Mouse (Mus musculus): ENCODE data around the gene Eif1.
"Not testable (repeated sequence)": the region's sequence is repeated elsewhere in the genome, so short reads cannot be mapped to it uniquely, and the experiment has no call there.

The Eif1 gene

GRCm38 (mm10) chr11:100319492-100320171 lies at the start of gene Eif1:
Gene Eif1 (plus strand): TSS chr11:100319885.
- peak; percentile 100 for DNase-seq (ENCODE audit: low spot score in 2 of 2)

- no peak for DNase-seq (ENCODE audit: low spot score in 2 of 2)
These were observed 47.8 kb upstream of the Eif1 start for GRCm38 (mm10) chr11:100271878-100272277.

GRCm38 (mm10) chr11:100274719-100275118 lies 45.0 kb upstream of the Eif1 start:
- DNase-seq (ENCODE audit: low spot score in 2 of 2) = no peak

- DNase-seq (ENCODE audit: low spot score in 2 of 2) = no peak
These were observed 44.2 kb upstream of the Eif1 start for GRCm38 (mm10) chr11:100275466-100275865.

GRCm38 (mm10) chr11:100277726-100278480 lies 41.8 kb upstream of the Eif1 start:
- DNase-seq (ENCODE audit: low spot score in 2 of 2) = no peak

- no peak for DNase-seq (ENCODE audit: low spot score in 2 of 2)
These were observed 40.9 kb upstream of the Eif1 start for GRCm38 (mm10) chr11:100278759-100279158.

- DNase-seq (ENCODE audit: low spot score in 2 of 2) = peak; percentile 32 to 41
These were observed 37.8 kb upstream of the Eif1 start for GRCm38 (mm10) chr11:100281596-100282544.

GRCm38 (mm10) chr11:100282549-100282948 lies 37.1 kb upstream of the Eif1 start:
- peak; percentile 20 to 42 for DNase-seq (ENCODE audit: low spot score in 2 of 2)

GRCm38 (mm10) chr11:100284988-100285387 lies 34.7 kb upstream of the Eif1 start:
- no peak for DNase-seq (ENCODE audit: low spot score in 2 of 2)

- no peak for DNase-seq (ENCODE audit: low spot score in 2 of 2)
These were observed 32.7 kb upstream of the Eif1 start for GRCm38 (mm10) chr11:100287024-100287423.

GRCm38 (mm10) chr11:100288942-100289341 lies 30.7 kb upstream of the Eif1 start:
- DNase-seq (ENCODE audit: low spot score in 2 of 2) = no peak

GRCm38 (mm10) chr11:100290235-100290634 lies 29.4 kb upstream of the Eif1 start:
- no peak for DNase-seq (ENCODE audit: low spot score in 2 of 2)

GRCm38 (mm10) chr11:100292884-100293283 lies 26.8 kb upstream of the Eif1 start:
- DNase-seq (ENCODE audit: low spot score in 2 of 2) = no peak

GRCm38 (mm10) chr11:100295308-100295707 lies 24.4 kb upstream of the Eif1 start:
- peak; percentile 34 to 55 for DNase-seq (ENCODE audit: low spot score in 2 of 2)

GRCm38 (mm10) chr11:100297801-100298200 lies 21.9 kb upstream of the Eif1 start:
- no peak for DNase-seq (ENCODE audit: low spot score in 2 of 2)

GRCm38 (mm10) chr11:100298274-100299036 lies 21.2 kb upstream of the Eif1 start:
- DNase-seq (ENCODE audit: low spot score in 2 of 2) = peak; percentile 62 to 67

- peak; percentile 23 to 35 for DNase-seq (ENCODE audit: low spot score in 2 of 2)
These were observed 19.4 kb upstream of the Eif1 start for GRCm38 (mm10) chr11:100300293-100300692.

GRCm38 (mm10) chr11:100301292-100301691 lies 18.4 kb upstream of the Eif1 start:
- DNase-seq (ENCODE audit: low spot score in 2 of 2) = no peak

- no peak for DNase-seq (ENCODE audit: low spot score in 2 of 2)
These were observed 11.8 kb upstream of the Eif1 start for GRCm38 (mm10) chr11:100307900-100308299.

- DNase-seq (ENCODE audit: low spot score in 2 of 2) = not testable (repeated sequence)
These were observed 11.0 kb upstream of the Eif1 start for GRCm38 (mm10) chr11:100308672-100309071.

- DNase-seq (ENCODE audit: low spot score in 2 of 2) = no peak
These were observed 8.0 kb upstream of the Eif1 start for GRCm38 (mm10) chr11:100311656-100312055.
